Mouse (Mus musculus): ENCODE data around the gene Vasn.

DNA sequence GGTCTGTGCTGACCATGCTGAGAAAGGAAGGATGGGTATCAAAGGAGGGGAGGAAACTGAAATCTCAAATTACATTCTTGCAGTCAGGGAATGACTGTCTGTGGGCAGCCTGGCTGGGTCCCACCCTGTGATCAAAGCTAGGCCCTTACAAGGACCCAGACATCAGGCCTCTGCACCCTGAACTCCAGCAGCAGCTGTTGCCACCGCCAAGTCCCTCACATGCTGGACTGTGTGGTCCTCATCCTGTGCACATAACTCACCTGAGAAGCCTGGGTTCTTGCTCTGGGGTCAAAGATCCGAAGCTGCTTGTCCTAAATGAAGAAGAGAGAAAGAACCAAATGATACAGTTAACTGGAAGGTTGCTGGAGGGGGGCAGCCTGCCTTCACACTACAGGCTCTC lies 21.9 kb downstream of the Vasn start:
- no peak for TF ChIP-seq POLR2A (IDR thresholded peaks at IDR 0.05; ENCODE audit: borderline replicate concordance, low read depth, low read length)
- TF ChIP-seq CTCF (IDR thresholded peaks at IDR 0.05; ENCODE audit: low read depth, low read length), result no peak
